Mouse (Mus musculus): ENCODE measurements around the gene Akap1.

The Akap1 gene

DNA sequence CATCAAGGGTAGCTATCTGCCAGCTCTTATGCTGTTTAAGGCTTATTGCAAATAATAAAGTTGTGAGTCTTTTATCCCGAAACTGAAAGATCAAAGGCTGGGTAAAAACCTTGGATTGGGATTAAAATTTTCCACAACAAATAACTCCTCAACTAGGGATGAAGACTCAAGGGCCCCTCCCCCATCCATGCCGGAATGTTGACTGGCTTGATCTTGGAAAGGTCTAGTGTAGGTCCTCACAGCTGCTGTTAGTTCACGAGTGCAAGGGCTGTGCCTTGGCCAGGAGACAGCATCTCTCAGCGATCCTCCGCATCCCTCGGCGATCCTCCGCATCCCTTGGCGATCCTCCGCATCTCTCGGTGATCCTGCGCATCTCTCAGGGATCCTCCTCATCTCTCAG, 13.6 kb upstream of the Akap1 start:
- in situ Hi-C loops (cut with MboI, MseI) = no loop called here

DNA sequence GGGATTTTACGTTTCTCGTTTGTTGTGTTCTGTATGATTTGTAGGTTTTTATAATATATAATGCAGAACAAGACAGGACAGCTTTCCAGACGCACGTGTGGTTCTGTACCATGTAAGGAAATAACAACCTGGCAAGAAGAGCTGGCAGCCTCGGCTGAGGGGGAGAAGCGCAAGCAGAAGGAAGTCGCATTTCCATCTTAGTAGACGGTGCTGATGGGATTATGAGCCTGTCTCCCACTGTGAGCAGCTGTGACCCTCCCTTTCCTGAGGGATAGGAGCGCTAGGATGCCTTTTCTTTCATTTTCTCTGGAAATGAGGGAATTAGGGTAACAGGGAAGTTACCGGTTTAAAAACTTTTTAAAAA, 9.3 kb upstream of the Akap1 start:
- in situ Hi-C loops (cut with MboI, MseI) = no loop called here

DNA sequence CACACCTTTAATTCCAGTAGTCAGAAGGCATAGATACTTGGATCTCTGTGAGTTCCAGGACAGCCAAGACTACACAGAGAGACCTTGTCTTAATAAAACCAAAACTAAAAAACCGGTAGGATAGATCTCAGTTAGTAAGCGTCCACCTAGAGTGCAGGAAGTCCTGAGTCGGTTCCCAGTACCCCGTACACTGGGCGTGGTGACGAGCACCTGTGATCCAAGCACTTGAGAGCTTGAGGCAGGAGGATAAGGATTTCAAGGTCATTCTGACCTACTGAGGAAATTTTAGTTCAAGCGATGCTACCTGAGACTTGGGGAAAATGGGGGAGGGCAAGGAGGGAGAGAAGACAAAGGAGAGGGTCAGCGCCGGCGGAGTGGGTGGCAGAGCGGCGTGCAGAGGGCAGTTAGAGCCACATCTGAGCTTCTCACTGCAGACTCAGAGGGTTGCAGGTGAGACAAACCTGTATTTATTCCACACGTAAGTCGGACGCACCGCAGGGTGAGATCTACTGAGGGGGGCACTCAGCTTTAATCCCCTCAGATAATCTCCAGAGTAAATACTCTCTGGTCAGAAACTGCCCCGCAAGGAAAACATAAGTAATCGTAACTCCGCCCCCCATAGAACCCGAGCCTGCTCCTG, 8.8 kb upstream of the Akap1 start:
- in situ Hi-C loops (cut with MboI, MseI) = no loop called here

DNA sequence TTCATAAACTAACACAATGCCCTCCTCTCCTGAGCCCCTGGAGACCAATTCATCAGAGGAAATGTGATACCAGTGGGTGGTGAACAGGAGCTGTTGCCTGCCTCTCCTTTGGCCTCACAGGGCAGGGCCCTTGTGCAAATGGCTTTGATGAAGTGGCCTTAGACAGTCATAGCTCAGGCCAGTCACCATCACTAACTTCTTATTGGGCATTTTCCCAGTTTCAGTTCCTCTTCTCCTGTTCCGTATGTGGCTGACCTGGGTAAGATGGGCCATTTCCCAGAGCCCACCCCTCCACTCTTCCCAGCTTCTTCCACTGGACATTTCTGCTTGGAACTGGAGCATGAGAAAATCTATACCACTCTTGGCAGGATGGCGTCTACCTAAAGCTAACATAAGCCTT, 5.1 kb upstream of the Akap1 start:
- in situ Hi-C loops (cut with MboI, MseI) = no loop called here

DNA sequence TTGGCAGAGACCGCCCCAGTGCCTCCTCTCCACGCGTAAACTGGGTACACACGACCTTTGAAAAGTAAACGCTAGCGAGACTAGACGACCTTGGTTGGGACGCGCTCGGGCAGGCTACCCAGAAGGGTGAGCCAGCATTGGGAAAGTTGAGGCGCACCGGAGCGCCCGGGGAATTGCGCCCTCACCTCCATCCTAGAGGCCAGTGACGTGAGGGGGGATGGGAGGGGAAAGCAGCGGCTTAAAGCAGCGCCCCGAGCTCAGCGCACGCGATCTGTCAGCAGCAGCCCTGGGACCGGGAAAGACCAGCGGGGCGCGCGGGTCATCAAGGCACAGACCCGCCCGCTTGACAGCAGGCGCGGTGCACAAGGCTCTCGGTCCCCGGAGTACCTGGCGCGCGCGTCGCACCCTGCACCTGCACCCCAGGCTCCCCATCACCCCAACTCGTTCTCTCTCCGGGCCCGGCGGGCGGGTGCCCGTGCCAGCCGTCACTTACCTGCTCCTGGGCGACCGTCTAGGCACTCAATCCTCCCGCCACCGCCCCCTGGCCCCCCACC, 405 bp downstream of the Akap1 start:
- in situ Hi-C loops (cut with MboI, MseI) = no loop called here

DNA sequence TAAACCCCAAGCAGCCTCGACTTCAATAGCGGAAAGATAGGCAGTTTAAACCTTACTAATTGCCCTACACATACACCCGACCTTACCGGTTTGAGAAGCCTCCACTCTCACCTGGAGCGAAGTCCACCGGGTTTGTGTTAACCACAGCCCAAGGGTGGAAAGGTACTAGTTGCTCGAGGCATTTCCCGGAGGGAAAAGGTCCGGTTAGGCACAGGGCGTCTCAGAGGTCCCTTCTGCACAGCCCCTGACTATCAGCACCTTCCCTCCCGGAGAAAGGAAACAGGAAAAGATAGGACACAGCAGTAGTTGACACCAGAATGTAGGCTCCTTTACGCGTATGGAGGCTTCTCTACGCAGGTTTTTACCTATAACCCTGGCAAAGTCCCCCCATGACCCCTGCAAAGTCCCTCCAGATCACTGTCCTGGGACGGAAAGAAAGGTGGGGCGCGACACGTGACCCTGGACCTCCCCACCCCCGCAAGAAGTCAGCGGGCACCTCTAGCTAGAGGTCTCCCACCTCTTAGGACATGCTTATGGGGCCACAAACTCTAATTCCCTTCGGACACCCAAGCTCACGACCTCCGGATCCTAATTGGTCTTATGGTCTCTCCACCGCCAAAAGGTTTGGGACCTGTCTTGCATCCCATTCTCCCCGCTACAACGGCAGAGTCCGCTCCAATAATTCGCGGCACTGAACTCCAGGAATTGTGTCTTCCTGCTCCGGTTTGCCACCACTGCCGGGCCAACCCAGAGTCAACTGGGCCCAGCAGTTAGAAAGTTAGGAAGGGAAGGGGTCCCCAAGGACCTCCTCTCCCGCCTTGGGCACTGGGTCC, 1.1 kb downstream of the Akap1 start:
- in situ Hi-C loops (cut with MboI, MseI) = no loop called here

DNA sequence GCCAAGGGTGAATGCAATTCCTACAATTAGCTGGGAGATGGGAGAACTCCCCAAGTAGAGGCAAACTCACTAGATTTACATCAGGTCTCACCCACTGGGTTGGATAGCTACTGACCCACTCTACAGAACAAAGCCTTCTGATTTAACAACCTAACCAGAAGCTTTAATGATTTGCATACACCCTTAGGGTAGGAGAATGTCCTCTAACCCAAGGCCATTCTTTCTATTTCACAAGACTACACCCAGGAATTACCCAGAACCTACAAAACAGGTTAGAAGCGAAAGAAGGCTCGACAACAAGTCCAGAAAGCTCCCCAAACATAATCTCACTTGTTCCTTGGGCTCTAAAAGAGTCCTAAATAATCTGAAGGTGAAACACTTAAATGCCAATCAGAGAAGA, 2.0 kb downstream of the Akap1 start:
- in situ Hi-C loops (cut with MboI, MseI) = no loop called here

DNA sequence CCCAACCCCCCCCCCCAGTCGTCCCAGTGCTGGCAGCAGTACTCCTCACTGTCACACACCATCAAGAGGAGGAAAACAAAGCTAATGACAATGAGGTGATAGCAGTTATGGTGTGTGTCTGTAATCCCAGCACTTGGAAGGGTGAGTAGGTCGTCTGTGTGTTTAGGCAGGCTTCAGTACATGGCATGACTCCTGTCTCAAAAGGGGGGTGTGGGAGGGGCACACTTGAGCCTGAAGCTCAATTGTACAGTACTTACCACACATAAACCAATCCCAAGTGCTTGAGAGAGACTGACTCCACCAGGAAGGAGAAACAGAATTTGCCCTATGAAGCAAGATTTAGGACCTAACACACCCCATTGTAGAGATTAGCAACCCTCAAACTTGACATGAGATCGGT, 3.3 kb downstream of the Akap1 start:
- in situ Hi-C loops (cut with MboI, MseI) = no loop called here

DNA sequence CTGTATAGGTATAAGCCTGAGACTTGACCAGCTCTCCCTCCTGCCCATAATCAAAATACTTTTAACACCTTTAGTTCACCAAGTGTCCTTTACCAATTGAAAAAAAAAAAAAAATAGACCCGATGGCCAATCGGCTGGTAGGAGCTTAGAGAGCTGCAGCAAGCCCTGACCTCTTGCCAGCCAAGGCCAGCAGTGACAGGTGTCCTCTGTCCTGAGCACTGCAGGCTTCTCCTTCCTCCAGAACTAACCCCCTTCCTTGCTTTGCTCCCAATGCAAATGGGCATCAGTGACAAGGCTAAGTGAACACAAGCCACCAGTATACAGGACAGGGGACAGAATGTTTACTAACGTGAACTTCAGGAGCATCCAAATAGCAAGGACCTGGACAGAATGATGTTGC, 3.7 kb downstream of the Akap1 start:
- in situ Hi-C loops (cut with MboI, MseI) = no loop called here

DNA sequence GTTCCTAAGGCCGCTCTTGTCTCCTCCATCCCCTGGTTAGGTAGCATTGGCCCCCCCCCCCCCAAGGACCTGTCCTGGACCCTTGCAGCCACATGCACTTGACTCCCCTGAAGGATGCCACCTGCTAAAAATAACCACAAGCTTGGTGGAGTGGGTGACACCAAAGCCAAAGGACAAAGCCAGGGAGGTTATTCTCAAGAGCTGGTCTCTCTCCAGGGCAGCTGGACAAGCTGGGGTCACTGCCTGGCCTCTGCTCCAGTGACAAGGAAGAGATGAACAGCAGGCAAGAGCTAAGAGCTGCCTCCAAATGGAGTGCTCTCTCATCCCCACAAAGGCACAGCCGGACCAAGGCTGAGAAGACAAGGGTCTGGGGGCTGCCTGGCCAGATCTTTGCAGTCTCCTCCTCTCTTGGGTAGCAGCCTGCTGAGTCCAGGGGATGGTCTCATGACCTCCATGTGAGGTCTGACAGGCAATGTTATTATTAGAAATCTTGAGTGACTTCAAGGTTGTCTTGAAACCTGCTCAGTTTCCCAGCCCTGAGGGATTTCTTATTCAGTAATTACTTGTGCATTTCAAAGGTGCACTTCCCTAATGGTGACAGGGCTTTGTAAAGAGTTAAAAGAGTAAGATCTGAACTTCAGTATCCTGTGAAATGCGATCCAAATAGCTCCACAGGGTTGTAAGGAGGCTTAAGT, 6.9 kb downstream of the Akap1 start:
- in situ Hi-C loops (cut with MboI, MseI) = no loop called here

DNA sequence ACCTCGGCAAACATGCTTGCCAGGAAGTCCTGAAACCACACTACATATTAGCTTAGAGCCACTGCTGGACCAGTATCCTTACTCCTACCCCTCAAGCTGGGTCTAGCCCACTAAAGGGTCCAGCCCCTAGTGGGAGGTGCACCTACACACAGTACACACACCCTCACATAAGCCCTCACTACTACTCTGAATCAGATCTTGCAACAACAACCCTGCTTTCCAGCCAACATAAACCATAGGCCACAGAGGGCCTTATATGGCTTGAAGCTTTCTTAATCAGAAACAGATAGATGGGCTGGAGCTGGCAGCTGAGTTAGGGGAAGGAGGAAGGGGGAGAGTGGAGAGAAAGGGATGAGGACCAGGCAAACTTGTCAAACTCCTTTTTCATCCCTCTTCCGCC, 8.0 kb downstream of the Akap1 start:
- in situ Hi-C loops (cut with MboI, MseI) = no loop called here

DNA sequence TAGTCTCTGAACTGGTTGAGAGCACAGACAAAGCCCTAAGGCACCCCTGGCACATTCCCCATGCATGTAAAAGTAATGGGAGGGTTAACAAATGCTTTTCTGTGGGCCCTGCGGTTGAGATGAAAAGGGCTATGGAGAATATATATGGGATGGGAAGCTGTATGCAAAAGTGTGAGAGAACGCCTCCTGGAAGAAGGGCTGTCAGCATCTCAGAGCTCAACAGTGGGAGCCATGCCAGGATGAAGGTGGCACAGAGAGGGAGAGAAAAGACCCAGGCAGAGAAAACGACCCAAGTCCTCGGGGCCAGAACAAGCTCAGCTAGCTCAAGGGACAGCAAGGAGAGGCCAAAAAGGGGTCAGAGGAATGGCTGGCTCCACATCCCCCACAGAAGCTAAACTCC, 8.6 kb downstream of the Akap1 start:
- in situ Hi-C loops (cut with MboI, MseI) = no loop called here

DNA sequence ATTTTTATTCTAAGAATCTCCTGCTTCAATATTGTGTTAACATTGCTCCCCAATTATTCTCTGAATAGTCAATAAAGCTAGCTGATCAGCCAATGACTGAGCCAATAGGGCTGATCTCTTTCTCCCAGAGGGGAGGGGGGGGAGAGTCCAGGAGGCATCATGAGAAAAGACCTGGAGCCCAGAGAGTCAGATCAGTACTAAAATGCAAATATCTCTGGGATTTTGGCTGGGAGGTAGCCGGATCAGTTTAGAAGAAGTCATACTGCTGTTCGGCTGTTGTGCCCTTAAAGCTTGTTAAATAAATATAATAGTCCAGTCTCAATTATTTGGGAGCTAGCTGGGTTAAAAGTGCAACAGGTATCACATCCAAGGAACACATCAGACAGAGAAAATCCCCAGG, 10.8 kb downstream of the Akap1 start:
- in situ Hi-C loops (cut with MboI, MseI) = no loop called here

DNA sequence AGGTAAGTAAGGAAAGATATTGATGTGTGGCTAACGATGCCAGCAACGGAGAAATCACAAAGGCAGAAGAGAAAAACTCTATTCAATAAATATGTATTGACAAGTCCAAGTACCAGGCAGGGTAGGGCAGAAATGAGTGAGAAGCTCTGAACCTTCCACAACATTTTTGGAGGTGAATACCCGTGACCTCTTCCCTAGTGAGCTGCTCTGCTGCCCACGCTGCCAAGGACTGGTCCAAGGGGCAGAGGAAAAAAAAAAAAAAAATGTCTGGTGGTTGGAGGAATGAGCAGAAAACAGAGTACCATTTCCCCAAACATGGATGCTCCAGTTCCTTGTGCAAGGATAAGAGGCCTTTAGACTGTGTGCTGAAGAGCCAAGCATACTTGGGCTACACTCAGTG, 11.6 kb downstream of the Akap1 start:
- in situ Hi-C loops (cut with MboI, MseI) = no loop called here

DNA sequence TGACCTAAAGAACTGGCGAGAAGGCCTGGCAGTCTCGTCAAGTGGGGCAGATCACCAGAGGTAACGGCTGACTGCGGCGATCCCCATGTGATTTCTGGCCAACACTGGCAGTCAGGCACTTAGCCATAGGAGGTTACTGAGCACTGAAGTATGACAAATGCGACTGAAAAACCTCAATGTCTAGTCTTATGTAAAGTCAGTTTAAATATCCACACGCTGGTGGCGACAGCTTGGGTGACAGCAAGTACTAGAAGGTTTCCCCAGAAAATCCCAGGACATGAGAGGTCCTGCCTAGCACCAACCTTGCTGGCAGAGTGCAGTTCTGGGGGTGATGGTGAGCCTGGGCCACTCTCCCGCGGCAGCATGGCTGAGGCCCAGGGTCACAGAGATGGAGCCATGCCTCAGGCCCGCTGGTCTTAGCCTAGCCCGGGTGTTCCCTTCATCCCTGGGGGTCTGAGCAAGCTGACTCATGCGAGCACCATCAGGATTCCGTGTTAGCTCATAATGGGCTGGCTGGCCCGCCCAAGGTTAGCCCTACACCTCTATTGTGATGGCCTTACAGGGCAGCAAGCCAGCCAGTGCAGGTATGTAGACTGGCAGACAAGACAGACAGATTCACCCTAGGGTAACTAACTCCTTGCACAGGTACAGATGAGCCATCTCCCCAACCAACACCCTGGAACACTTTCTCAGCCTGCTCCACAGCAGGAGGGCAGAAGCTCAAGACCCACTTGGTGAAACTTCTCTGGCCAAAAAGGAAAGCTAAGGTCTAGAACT, 13.1 kb downstream of the Akap1 start:
- in situ Hi-C loops (cut with MboI, MseI) = no loop called here

DNA sequence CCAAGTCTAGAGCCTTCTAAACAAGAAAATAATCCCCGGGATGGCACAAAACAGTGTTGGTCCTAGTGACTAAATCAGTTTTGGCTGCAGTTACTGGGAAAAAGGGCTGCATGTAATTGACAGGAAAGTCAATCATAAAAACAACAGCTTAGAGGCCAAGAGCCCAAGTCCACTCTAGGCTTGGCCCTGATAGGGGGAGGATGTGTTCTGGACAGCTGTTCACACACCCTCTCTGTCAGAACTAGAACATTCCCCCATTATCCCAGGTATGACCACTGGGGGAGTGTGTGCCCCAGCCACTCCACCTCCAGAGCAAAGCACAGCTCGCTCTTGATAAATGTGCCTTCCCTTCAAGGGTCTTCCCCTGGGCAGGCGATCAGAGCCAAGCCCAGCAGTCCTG, 14.7 kb downstream of the Akap1 start:
- in situ Hi-C loops (cut with MboI, MseI) = no loop called here

DNA sequence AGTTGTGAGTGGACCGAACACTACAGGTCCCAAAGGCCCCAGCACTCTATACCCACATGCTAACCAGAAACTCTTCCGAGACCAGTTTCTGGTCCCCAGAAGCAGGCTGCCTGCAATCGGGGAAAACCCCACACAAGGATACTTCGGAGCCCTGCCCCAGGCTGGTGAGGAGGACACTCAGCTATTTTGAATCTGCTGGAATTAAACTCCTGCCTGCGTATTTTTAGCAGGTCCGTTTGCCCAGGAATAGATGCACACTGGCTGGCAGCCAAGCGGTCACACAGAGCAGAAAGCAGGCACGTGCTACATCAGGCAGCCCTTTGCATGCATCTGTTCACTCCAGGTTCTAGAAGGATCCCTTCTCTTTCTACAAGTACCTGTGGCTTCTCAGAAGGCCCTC, 15.1 kb downstream of the Akap1 start:
- in situ Hi-C loops (cut with MboI, MseI) = no loop called here

DNA sequence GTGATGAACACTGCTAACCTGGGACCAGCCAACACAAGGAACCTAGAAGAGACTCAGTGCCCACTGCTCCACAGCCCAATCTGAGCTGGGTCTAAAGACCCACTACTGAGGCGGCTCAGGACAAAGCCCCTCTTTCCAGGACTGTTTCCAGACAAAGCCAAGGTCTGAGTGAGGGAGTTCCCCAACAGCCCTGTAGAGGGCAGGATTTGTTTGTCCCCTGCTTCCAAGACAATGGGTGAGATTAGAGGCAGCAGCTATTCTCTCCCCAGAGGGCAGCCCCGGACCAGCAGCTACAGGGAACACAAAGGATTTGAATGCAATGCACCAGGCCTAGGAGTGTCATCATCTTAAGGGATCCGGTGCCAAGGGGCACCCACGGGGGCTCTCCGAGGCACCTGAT, 15.8 kb downstream of the Akap1 start:
- in situ Hi-C loops (cut with MboI, MseI) = no loop called here

DNA sequence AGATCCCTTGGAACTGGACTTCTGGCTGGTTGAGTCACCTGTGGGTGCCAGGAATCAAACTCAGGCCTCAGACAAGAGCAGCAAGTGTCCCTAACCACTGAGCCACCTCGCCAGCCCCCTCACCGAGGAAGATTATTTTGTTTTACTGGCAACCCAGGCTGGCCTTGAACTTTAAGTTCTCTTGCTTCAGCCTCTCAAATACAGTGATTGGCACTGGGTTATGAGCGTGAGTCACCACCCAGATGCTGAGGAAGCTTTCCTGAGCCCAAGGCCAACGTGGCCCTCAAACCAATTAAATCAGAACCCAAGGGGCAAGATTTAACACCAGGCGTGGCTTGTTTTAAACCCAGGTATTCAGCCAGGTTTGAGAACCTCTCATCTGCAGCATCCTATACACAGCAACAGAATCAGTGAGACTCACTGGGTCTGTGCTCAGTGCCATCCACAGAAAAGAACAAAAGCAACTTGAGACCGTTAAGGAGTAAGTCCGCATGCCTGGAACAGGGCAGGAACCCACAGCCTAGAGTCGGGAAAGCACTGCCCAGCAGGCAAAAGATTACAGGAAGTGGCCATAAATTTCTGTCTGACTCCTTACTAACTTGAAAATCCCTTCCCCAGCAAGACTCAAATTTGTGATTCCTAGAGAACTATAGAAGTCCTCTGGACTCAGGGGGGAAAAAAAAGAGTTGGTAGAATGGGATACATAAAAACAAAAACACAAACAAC, 16.9 kb downstream of the Akap1 start:
- in situ Hi-C loops (cut with MboI, MseI) = no loop called here

DNA sequence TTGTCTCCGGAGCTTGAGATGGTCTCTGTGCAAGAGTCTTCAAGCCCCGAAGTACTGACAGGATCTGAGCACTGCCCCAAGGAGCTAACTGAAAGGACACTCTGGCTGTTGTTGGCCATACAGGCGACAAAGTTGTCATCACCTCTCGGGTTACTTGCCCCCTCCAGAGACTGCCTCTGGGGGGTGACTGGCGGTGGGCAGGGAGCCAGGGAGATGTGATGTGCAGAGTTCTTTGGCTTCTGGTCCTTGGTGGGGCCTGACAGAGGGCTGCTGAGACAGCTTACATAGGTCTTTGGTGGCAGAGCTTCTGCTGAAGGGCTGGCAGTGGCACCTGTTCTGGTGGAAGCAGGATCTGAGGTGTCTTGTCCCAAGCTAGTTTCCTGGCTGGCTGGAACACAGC, 20.0 kb downstream of the Akap1 start:
- in situ Hi-C loops (cut with MboI, MseI) = no loop called here

DNA sequence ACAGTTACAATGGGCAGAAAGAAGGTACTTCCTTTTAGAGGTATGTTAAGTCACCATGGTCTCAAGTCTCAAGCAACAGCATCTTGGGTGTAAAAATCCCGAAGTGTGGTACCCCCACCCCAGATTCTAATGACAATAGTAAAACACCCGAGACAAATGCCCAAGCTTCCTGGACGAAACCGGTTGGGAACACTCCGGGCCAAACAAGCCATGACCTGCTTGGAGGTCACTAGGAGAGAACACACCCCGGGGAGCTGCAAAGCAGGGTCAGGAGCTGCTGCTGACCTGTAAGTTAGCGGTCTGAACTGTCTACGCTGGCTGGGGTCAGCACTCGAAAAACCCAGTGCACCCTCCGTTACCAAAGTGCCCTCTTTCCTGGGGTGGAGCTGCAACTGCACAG, 21.1 kb downstream of the Akap1 start:
- in situ Hi-C loops (cut with MboI, MseI) = no loop called here
